Mouse (Mus musculus) C2C12 (cell line): ENCODE measurements at regions not wholly inside any gene's neighbourhood (a gene's known extent, or its start where the extent isn't known, plus 50 kb on each side); places are given as distances from the start of the nearest gene placed in this dataset.

Source experiments
- H3K27me3 ChIP-seq: one replicate; pipeline ENCODE4 v1.6.1; 2011; ENCODE audit not compliant: control insufficient read depth, insufficient read depth, insufficient read length
- H3K36me3 ChIP-seq: one replicate; pipeline ENCODE4 v1.6.1; 2011; ENCODE audit not compliant: control insufficient read depth, insufficient read depth
- H3K4me3 ChIP-seq: one replicate; pipeline ENCODE4 v1.5.1; 2011; ENCODE audit warnings: mild to moderate bottlenecking, control low read depth; ENCODE audit not compliant: poor library complexity, insufficient read depth, severe bottlenecking
- H3K79me2 ChIP-seq: one replicate; pipeline ENCODE4 v1.6.1; 2011; ENCODE audit not compliant: control insufficient read depth, insufficient read depth
- H3K79me3 ChIP-seq: one replicate; pipeline ENCODE4 v1.6.1; 2011; ENCODE audit warnings: low read depth, control low read depth
- H3ac ChIP-seq: one replicate; pipeline ENCODE3; 2011; ENCODE audit warnings: low read depth; ENCODE audit not compliant: control insufficient read depth, insufficient read length
- CEBPB ChIP-seq: IDR thresholded peaks from one replicate; pipeline ENCODE4 v1.6.1; 2011; ENCODE audit warnings: low read depth, mild to moderate bottlenecking, control low read depth, moderate library complexity
- CTCF ChIP-seq: IDR thresholded peaks from one replicate; pipeline ENCODE4 v1.5.1; 2011; ENCODE audit not compliant: control insufficient read depth, insufficient read depth, insufficient read length
- FOSL1 ChIP-seq: IDR thresholded peaks from one replicate; pipeline ENCODE4 v1.8.0; 2011; ENCODE audit warnings: mild to moderate bottlenecking, low read length; ENCODE audit not compliant: poor library complexity, insufficient read depth, severe bottlenecking
- MAX ChIP-seq: IDR thresholded peaks from one replicate; pipeline ENCODE4 v1.6.1; 2011; ENCODE audit warnings: mild to moderate bottlenecking, control low read depth
- MYOD1 ChIP-seq: IDR thresholded peaks from one replicate; pipeline ENCODE4 v1.6.1; 2011; ENCODE audit warnings: low read depth; ENCODE audit not compliant: control insufficient read depth, insufficient read length
- MYOG ChIP-seq: IDR thresholded peaks from one replicate; pipeline ENCODE4 v1.6.1; 2011; ENCODE audit not compliant: control insufficient read depth, insufficient read length; ENCODE audit errors: extremely low read depth
- USF1 ChIP-seq: IDR thresholded peaks from one replicate; pipeline ENCODE4 v1.6.1; 2011; ENCODE audit warnings: low read depth, mild to moderate bottlenecking, control low read depth, moderate library complexity

- TF ChIP-seq MYOG (no peak), CTCF (no peak), MYOD1 (no peak), CEBPB (no peak), FOSL1 (no peak)
These were observed 155.7 kb downstream of the Psat1 start for GRCm38 (mm10) chr19:15791264-15791913.

GRCm38 (mm10) chr19:15790620-15791263 lies 156.4 kb downstream of the Psat1 start:
- no peak overlapping the region for H3K4me3 ChIP-seq
- H3K36me3 ChIP-seq, result no peaks in the 10 kb centered on the region
- H3K27me3 ChIP-seq, result peaks cover 20% of the 10 kb centered on the region
- no peaks in the 10 kb centered on the region for H3K79me2 ChIP-seq
- H3K79me3 ChIP-seq, result no peaks in the 10 kb centered on the region
- TF ChIP-seq MYOD1 (no peak), FOSL1 (no peak), CEBPB (no peak), MAX (no peak), MYOG (no peak), USF1 (no peak)
- no peak overlapping the region for H3ac ChIP-seq

More at GRCm38 (mm10) chr19:15791264-15791913, 155.7 kb downstream of the Psat1 start:
- H3K36me3 ChIP-seq, result no peaks in the 10 kb centered on the region
- H3K79me2 ChIP-seq, result no peaks in the 10 kb centered on the region
- no peaks in the 10 kb centered on the region for H3K79me3 ChIP-seq
- no peak overlapping the region for H3K4me3 ChIP-seq
- no peak overlapping the region for H3ac ChIP-seq
- H3K27me3 ChIP-seq, result peaks cover 20% of the 10 kb centered on the region

GRCm38 (mm10) chr19:15789741-15790140 lies 157.4 kb downstream of the Psat1 start:
- Histone ChIP-seq H3K79me2 (no peaks in the 10 kb centered on the region), H3K36me3 (no peaks in the 10 kb centered on the region), H3K79me3 (no peaks in the 10 kb centered on the region), H3ac (no peak overlapping the region), H3K27me3 (peaks cover 20% of the 10 kb centered on the region), H3K4me3 (no peak overlapping the region)
- TF ChIP-seq FOSL1 (no peak), MYOD1 (no peak), CTCF (no peak), MYOG (no peak), MAX (no peak), CEBPB (no peak), USF1 (no peak)

- H3K36me3 ChIP-seq, result no peaks in the 10 kb centered on the region
- H3K79me2 ChIP-seq, result no peaks in the 10 kb centered on the region
- no peaks in the 10 kb centered on the region for H3K79me3 ChIP-seq
- H3K27me3 ChIP-seq, result no peaks in the 10 kb centered on the region
- TF ChIP-seq CEBPB (no peak), MYOD1 (no peak), CTCF (no peak), FOSL1 (no peak), MAX (no peak), MYOG (no peak), USF1 (no peak)
- H3K4me3 ChIP-seq, result no peak overlapping the region
- H3ac ChIP-seq, result no peak overlapping the region
These were observed 162.5 kb downstream of the Psat1 start for GRCm38 (mm10) chr19:15784644-15785043.

- H3K4me3 ChIP-seq, result no peak overlapping the region
- no peak overlapping the region for H3ac ChIP-seq
- H3K27me3 ChIP-seq, result no peaks in the 10 kb centered on the region
- TF ChIP-seq FOSL1 (no peak), MAX (no peak), CTCF (no peak), USF1 (no peak), MYOD1 (no peak), CEBPB (no peak), MYOG (no peak)
- no peaks in the 10 kb centered on the region for H3K79me3 ChIP-seq
- no peaks in the 10 kb centered on the region for H3K36me3 ChIP-seq
- no peaks in the 10 kb centered on the region for H3K79me2 ChIP-seq
These were observed 177.5 kb downstream of the Psat1 start for GRCm38 (mm10) chr19:15769651-15770050.
